Mouse (Mus musculus) adrenal gland, adult 18-20 months (tissue): ENCODE measurements around the gene Slco2b1. TPM values are rescaled to one million over a fixed set of nuclear protein-coding genes. Genes with fewer than 3 reads are reported as not detected.

Experiments
- DNase-seq, 2 experiments: peaks; one replicate each; pipeline ENCODE4 v3.0.0; 2021 to 2022; ENCODE audit warnings: low spot score in 2 of 2
- total RNA-seq, 2 experiments: library from RNA; stranded (reverse); gene quantifications; 1 replicate in 1 of 2; 2 replicates in 1 of 2; pipeline ENCODE4 v1.2.3; 2021

The Slco2b1 gene
- total RNA-seq, 2 experiments from 2014 or later: 21.0 to 25.3 TPM

DNA sequence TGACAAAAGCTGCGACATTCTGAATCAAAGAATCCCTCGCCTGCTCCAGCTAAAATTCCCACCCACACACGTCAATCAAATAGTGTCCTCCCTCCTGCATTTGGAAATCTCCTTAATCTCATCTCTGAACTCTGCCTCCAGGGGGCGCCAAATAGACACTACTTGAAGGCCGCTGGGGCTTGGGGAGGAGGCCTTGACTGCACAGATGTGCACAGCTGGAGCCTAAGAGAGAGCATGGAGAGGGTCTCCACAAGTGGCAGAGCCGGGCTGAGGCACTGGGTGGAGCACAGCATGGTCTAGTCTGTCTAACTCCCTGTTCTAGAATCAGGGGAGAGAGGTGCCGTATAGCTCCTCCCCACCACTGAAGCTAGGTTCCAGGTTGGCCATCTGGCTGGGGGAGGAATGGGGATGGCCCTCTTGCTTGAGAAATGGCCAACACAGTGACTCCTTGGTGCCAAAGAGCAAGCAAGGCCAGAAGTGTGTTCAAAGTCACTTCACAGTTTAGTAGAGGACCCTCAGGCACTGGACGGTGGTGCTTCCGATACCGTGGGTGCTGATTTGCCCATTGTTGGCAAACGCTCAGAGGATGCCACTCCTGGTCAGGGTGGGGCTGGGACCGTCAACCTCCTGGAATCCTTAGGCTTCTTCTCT, 51.6 kb downstream of the Slco2b1 start:
- peak; percentile 87 to 88 for DNase-seq

DNA sequence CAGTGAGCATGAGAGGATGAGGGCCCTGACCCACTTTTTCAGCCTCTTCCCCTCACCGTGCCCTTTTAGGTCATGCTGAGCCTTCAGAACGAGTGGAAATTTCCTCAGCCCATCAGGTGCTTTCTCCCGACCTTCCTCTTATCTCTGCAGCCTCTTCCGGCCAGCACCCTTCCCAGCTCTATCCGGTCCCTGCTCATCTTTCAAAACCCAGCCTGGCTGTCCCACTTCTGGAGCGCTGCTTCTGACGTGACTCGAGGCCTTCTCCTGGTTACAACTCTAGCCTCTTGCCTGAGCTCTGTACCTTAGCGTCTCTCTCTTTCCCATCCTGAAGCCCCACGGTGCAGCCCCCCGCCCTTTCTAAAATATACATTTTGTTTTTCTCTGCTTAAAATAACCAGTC, 56.9 kb downstream of the Slco2b1 start:
- no peak for DNase-seq

DNA sequence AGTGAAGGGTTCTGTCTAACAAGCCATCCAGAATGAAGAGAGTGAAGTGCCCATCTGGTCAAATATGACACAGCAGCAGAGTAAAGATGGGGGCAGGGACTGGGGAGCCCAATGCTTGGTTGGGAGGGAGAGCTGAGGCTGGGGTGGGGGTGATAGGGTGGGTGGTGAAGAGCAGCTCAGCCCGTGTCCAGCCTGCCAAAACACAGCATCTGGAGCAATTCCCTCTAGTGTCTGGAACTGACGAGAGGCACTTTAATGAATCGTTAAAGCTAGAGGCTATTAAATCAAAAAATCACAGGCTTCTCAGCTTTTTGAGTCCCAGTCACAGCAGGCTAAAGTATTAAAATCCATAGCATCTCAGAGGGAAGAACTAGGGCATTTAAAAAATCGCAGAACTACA, 61.6 kb downstream of the Slco2b1 start:
- DNase-seq: no peak

- DNase-seq: peak; percentile 66 to 67
Measured at GRCm38 (mm10) chr7:99648623-99649022, 62.5 kb downstream of the Slco2b1 start.

DNA sequence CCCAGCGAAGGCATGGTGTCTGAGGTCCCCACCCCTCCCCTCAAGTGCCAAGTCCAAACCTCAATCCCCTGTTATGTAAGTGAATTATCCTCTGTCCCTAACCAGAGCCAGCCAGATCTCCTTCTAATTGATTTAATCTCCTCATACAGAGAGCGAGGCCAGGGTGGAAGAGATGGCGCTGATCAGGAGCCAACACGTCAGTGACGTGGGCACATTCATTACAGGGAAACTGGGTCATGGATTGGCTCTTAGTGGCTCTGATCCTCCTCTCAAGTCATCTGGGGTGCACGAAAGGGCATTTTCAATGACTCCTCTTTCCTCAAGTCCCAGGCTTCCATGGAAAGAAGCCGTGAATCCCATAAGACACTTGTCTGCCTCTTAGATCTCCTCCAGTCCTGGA, 66.4 kb downstream of the Slco2b1 start:
- DNase-seq: no peak

DNA sequence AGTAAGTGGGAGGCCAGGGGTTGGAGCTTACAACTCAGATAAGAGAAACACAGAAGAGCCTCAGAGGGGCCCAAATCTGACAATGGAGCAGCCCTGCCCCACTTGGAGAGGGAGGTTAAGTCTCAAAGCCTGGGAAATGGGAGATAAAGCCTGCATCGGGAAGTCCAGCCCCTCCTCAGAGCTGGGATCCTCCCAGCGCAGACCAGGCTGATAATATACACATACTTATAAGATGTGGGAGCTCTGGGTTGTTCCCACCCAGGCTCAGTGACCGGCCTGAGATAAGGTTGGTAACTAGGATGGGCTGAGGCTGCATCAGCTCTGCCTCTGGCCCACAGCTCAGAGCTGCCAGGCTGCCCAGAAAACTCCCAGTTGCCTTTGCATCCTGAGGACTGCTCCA, 69.1 kb downstream of the Slco2b1 start:
- no peak for DNase-seq

- DNase-seq: no peak
Measured at GRCm38 (mm10) chr7:99641245-99641644, 69.9 kb downstream of the Slco2b1 start.

DNA sequence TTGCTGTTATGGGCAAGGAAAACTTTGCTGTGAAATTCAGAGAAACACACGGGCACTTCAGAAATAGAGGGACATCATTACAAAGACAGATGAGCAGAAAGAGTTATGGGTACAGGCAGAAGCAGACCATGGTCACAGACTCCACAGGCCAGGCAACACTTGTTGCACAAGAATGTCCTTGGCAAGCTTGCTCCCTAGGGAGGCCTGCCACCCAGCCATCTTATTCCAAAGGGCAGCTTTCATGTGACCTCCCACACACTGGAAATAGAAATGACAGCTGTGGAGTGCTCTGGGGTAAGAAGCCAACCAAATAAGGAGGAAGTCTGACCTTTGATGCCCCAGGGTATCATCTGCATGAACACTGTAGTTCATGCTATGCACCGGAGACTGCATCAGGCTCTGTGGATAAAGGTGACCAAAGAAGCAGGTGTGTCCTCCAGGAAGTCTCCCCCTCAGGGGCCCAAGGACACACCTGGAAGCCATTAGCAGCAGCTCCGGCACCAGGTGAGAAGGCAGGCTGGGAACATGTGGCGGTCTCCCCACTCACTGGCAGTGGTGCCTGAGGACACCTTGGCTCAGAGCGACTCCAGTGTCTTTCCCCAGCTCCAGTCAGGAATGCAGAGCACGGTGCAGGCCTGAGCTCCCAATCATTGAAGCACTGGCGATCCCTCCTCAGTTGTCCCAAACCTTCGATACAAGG, 77.0 kb downstream of the Slco2b1 start:
- peak in 1 of 2 experiments; percentile 30 for DNase-seq

- DNase-seq: no peak
Measured at GRCm38 (mm10) chr7:99632286-99632685, 78.9 kb downstream of the Slco2b1 start.

DNA sequence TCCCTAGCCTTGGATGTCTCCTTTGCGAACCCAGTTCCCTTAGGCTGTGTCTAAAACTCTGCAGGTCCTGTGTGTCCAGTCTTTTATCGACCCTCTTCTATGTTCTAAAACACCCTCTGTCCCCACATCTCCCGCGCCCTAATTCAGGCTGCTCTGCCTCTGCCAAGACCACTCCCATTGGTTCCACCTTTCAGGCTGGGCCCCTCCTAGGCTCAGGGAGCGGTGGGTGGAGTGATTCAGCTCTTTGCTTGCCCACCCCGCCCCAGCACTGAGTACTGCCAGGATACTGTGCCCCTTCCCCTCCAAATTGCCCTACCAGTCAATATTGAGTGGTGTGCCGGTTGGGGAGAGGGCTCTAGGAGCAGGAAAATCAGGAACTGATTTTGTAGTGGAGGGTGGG, 83.8 kb downstream of the Slco2b1 start:
- DNase-seq: no peak

GRCm38 (mm10) chr7:99626376-99627270, 84.5 kb downstream of the Slco2b1 start, which contains the start of gene Tpbgl:
Gene Tpbgl, minus strand, starts transcription at chr7:99627103.
- DNase-seq: peak; percentile 76 to 82

DNA sequence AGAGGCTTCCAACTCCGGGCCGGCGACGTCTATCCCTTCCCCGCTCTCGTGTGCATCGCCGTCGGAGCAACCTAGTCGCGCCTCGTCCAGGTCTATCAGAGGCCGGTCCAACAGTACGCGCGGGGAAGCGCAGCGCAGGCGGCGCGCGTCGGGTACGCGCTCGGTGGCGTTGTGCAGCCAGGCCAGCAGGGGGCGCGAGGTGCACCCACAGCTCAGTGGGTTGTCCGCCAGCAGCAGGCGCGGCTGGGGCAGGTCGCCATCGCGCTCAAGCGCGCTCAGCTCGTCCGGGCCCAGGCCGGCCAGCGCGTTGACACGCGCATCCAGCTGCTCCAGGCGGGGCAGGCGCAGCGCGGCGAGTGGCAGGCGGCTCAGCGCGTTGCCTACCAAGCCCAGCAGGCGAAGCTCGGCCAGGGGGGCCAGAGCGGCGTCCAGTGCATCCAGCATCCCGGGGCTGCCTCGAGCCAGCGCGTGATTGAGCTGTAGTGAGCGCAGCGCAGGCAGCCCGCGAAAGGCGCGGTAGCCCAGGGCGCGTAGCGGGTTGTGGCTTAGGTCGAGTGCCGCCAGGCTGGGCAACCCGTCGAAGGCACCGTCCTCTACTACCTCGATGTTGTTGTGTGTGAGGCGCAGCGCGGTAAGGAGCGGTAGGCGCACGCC, 85.3 kb downstream of the Slco2b1 start:
- peak; percentile 94 to 95 for DNase-seq

DNA sequence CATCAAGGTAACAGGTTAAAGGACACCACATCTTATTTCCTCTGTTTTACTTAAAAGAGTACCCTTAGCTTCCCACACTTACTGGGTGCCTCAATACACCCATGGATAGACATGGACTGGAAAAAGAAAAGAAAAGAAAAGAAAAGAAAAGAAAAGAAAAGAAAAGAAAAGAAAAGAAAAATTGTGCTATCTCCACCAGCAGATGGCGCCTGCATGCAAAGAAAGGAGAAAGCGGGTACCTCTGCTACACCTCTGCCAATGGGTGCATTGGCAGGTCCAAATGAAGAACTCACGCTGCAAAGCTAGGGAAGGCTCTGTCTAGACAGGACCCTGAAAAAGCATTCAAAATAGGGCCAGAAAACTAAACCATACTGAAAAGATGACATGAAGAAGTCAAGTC, 92.3 kb downstream of the Slco2b1 start:
- DNase-seq: peak; percentile 41 to 48

- no peak for DNase-seq
Measured at GRCm38 (mm10) chr7:99618264-99618663, 92.9 kb downstream of the Slco2b1 start.

Other genes starting within 250 kb of the Slco2b1 start
- under 1 TPM; 0.19 to 0.46 TPM for gene Klhl35, start 245.3 kb downstream of the Slco2b1 start, total RNA-seq
- gene Rps3, start 227.6 kb downstream of the Slco2b1 start, total RNA-seq: 100 to 1,000 TPM; 511 to 548 TPM
- 10 to 100 TPM; 38.3 to 43.6 TPM for gene Arrb1, start 175.9 kb downstream of the Slco2b1 start, total RNA-seq
- gene Tpbgl, start 84.2 kb downstream of the Slco2b1 start, total RNA-seq: 10 to 100 TPM; 17.5 to 29.5 TPM
- under 1 TPM in 1 of 2 experiments, not detected in 1; 0.42 TPM for gene Olfr520, start 18.9 kb upstream of the Slco2b1 start, total RNA-seq
- gene Olfr521, start 52.2 kb upstream of the Slco2b1 start, total RNA-seq: not detected
- 1 to 10 TPM; 1.9 to 2.4 TPM for gene Neu3, start 117.1 kb upstream of the Slco2b1 start, total RNA-seq
- gene Xrra1, start 147.8 kb upstream of the Slco2b1 start, total RNA-seq: 1 to 10 TPM in 1 of 2 experiments, not detected in 1; 2.8 TPM
- gene Spcs2, start 152.1 kb upstream of the Slco2b1 start, total RNA-seq: 100 to 1,000 TPM; 150 to 191 TPM